Mouse (Mus musculus) Patski (cell line): ENCODE measurements at regions not wholly inside any gene's neighbourhood (a gene's known extent, or its start where the extent isn't known, plus 50 kb on each side); places are given as distances from the start of the nearest gene placed in this dataset.

Experiments
- ATAC-seq: fragments of 100-300 bp; one replicate; pipeline ENCODE4 v1.8.0; 2021
- CTCF ChIA-PET: fragments of 350-600 bp; sonication (Branson Sonifier 250); formaldehyde crosslinking; loops from one replicate; lab custom pipeline; 2022; ENCODE audit warnings: inconsistent platforms; lab: Charles Lee
- POLR2A ChIA-PET: fragments of 350-600 bp; sonication (Branson Sonifier 250); formaldehyde crosslinking; loops from one replicate; lab custom pipeline; 2022; ENCODE audit warnings: antibody characterized with exemption, inconsistent platforms; lab: Charles Lee
- DNase-seq: peaks from one replicate; pipeline ENCODE4 v3.0.0-alpha.2; 2011; ENCODE audit warnings: low read depth, low spot score
- H3K27me3 ChIP-seq: fragments of 371-371 bp; one replicate; pipeline ENCODE4 v1.5.1; 2021
- CTCF ChIP-seq: fragments of 100-300 bp; IDR thresholded peaks from one replicate; pipeline ENCODE4 v1.5.1; 2021
- in situ Hi-C: fragments of 300-500 bp; cut with MboI; formaldehyde crosslinking; loops from 3 replicates; pipeline ENCODE4 v1.11.1; 2018; ENCODE audit warnings: low pct_unique_long_range_greater_than_20kb, mixed read lengths

DNA sequence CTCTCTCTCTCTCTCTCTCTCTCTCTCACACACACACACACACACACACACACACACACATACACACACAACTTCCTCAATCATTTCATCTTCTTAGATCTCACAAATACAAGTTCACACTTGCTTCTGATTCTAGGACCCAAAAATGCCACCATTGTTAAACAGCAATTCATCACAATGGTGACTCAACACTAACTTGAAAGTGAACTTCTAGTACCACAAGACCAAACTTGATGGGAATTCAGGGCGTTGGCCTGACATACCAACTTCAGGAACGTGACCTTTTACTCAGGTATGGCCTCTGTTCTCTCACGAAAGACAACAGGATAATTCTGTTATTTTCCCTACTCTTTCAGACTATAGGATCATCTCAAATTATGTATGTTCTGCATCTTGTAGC is 157.5 kb upstream of the Gm26657 start:
- in situ Hi-C loops: no loop called here
- ATAC-seq: no peak

DNA sequence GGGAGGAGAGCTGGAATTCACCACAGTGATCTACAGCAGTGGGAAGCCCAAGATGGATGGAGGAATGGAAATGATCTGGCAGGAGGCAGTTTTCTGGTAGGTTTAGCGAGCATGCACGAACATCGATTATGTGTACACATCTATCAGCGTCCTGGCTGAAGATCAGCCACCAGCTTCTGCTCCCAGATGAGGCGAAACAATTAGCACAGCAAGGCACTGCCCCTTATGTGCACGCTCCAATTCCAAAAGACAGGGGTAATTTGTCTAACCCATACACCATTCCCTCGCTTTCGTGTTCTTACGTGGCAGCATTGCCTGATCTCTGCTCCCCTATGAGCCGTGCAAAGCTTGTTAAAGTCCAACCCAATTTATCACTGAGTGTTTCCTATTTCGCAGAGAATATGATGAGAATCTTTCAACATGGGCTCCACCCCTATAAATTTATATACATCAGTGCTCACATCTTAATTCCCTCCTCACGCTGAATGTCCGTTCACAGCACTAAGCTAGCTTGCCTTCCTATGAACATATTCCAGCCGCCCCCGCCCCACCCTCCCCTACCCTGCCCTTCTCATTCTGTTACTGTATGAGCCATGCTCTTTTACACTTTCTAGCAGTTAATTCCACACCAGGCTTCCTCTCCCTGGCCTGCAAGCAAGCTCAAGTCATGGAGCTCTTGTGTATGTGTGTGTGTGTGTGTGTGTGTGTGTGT is 162.9 kb upstream of the Gm26657 start:
- in situ Hi-C loops: no loop called here
- ChIA-PET POLR2A (no interaction called here), CTCF (no interaction called here)
- DNase-seq: no peak
- TF ChIP-seq CTCF: no peak
- ATAC-seq: no peak
- no peaks in the 10 kb centered on the region for H3K27me3 ChIP-seq

More for the DNA sequence above, 157.5 kb upstream of the Gm26657 start:
- ChIA-PET CTCF (no interaction called here), POLR2A (no interaction called here)
- DNase-seq: no peak
- TF ChIP-seq CTCF: no peak
- H3K27me3 ChIP-seq: no peaks in the 10 kb centered on the region

GRCm38 (mm10) chr4:56552126-56552525 is 187.7 kb upstream of the Gm26657 start:
- POLR2A ChIA-PET: no interaction called here
- H3K27me3 ChIP-seq: no peaks in the 10 kb centered on the region
- CTCF ChIA-PET: no interaction called here
- DNase-seq (no peak), ATAC-seq (no peak)
- in situ Hi-C loops: no loop called here
- no peak for TF ChIP-seq CTCF

- in situ Hi-C loops: no loop called here
- no peak for TF ChIP-seq CTCF
- DNase-seq (no peak), ATAC-seq (no peak)
- POLR2A ChIA-PET: no interaction called here
- H3K27me3 ChIP-seq: no peaks in the 10 kb centered on the region
- CTCF ChIA-PET: no interaction called here
Measured at GRCm38 (mm10) chr4:56533344-56533985, 206.4 kb upstream of the Gm26657 start.

- TF ChIP-seq CTCF: no peak
- in situ Hi-C loops: no loop called here
- ChIA-PET CTCF (no interaction called here), POLR2A (no interaction called here)
- DNase-seq (no peak), ATAC-seq (no peak)
- H3K27me3 ChIP-seq: no peaks in the 10 kb centered on the region
Measured at GRCm38 (mm10) chr4:56532921-56533320, 206.9 kb upstream of the Gm26657 start.

GRCm38 (mm10) chr4:56528571-56528970 is 211.3 kb upstream of the Gm26657 start:
- ATAC-seq (no peak), DNase-seq (no peak)
- in situ Hi-C loops: no loop called here
- TF ChIP-seq CTCF: no peak
- no peaks in the 10 kb centered on the region for H3K27me3 ChIP-seq
- POLR2A ChIA-PET: no interaction called here
- CTCF ChIA-PET: no interaction called here

DNA sequence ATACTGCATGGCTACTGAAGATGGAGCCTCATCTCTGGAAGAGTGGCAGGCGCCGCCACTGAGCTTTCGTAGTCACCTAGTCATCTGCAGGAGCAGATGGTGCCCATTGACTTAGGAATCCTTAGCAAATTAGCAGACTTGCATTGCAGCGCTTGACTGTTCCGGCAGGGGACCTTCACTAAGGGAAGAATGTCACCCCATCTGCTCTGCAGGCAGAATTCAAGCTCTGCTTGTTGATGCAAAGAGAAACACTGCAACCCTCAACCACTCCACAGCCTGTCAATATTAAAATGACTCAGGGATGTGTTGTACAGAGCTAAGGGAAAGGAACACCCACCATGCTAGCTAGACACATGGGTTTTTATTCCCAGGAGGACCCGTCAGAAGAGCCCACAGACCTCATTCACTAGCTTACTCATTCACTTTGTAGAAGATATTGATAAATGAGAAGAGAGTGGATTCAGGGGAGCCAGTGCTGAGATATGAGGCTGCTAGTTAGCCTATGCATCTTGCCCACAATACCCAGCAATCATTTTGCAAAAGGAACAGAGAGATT is 215.4 kb upstream of the Gm26657 start:
- in situ Hi-C loops: no loop called here
- DNase-seq (no peak), ATAC-seq (no peak)
- ChIA-PET CTCF (no interaction called here), POLR2A (no interaction called here)
- H3K27me3 ChIP-seq: no peaks in the 10 kb centered on the region
- TF ChIP-seq CTCF: no peak

- POLR2A ChIA-PET: no interaction called here
- no peaks in the 10 kb centered on the region for H3K27me3 ChIP-seq
- no peak for ATAC-seq
- CTCF ChIA-PET: interaction anchor here (2.3 kb wide), 1 partner anchor 15 kb away, joined by 6 read pairs; no protein-coding TSS in a partner anchor
- no peak for DNase-seq
- TF ChIP-seq CTCF: no peak
- in situ Hi-C loops: no loop called here
Measured at GRCm38 (mm10) chr4:56507770-56508169, 232.1 kb upstream of the Gm26657 start.

GRCm38 (mm10) chr4:56506786-56507185 is 233.1 kb upstream of the Gm26657 start:
- no peak for TF ChIP-seq CTCF
- CTCF ChIA-PET: interaction anchor here (2.3 kb wide), 1 partner anchor 14 kb away, joined by 6 read pairs; no protein-coding TSS in a partner anchor
- in situ Hi-C loops: no loop called here
- DNase-seq: no peak
- POLR2A ChIA-PET: no interaction called here
- H3K27me3 ChIP-seq: no peaks in the 10 kb centered on the region
- no peak for ATAC-seq

DNA sequence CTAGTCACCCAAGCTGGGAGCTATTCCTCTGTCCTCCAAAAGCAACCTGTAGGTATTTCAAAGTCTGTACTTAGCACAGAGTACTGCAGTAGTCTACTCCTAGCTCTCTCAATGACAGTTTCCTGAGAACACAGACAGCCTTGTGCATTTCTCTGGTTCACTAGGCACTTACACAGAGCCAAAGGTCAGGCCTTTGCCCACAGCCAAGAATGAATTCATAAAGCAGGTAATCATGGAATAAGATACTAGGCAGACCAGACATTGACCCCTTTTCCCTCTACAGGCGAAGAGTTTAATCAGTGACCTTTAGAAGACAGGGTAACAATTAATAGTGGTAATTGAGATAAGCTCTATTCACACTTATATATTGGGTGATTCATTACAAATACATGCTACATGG is 233.8 kb upstream of the Gm26657 start:
- DNase-seq (no peak), ATAC-seq (no peak)
- CTCF ChIA-PET: interaction anchor here (2.3 kb wide), 1 partner anchor 13 kb away, joined by 6 read pairs; no protein-coding TSS in a partner anchor
- H3K27me3 ChIP-seq: no peaks in the 10 kb centered on the region
- no peak for TF ChIP-seq CTCF
- POLR2A ChIA-PET: interaction anchor here (0.5 to 0.8 kb wide), 2 partner anchors 13 to 1557 kb away, joined by 3 read pairs; no protein-coding TSS in a partner anchor
- in situ Hi-C loops: no loop called here
